Mouse (Mus musculus) left cerebral cortex, adult 8-10 months (tissue): ENCODE measurements at regions not wholly inside any gene's neighbourhood (a gene's known extent, or its start where the extent isn't known, plus 50 kb on each side); places are given as distances from the start of the nearest gene placed in this dataset.

Experiments used
- DNase-seq, 2 experiments: peaks; one replicate each; pipeline ENCODE4 v3.0.0; 2022; ENCODE audit warnings: low spot score in 2 of 2

- no peak for DNase-seq
Measured at GRCm38 (mm10) chr19:57541693-57542314, 69.0 kb upstream of the Atrnl1 start.

- peak in 1 of 2 experiments; percentile 48 for DNase-seq
Measured at GRCm38 (mm10) chr19:57542506-57542905, 68.3 kb upstream of the Atrnl1 start.

GRCm38 (mm10) chr19:57543681-57544214, 67.1 kb upstream of the Atrnl1 start:
- peak; percentile 42 to 79 for DNase-seq

DNA sequence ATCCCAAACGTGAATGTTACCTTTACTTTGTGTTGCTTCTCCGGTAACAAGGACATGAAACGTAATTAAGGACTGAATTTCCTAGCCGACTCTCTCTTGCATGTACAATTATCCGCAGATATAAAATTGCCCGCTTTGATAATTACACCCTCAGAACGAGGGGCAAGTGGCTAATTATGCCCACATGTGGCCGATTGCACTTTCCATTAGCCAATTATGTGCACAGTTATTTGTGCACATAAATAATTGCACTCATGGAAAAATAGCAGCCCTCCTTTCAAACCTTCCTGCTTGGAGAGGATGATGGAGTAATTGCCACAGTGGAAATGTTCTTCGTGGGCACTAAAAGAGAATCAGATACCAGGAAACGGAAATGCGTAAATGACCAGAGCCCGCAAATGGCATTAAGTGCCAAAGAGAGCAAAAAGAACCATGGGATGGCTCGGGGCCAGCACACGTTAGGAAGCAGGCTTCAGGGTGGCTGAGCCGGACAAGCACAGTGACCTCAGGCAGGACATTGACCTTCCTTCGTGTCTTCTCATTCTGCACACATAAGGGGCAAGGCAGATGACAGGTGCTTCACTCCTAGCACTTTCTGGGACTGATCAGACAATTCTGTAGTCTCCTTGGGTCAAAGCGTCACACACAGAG, 66.5 kb upstream of the Atrnl1 start:
- no peak for DNase-seq

GRCm38 (mm10) chr19:57545071-57545470, 65.8 kb upstream of the Atrnl1 start:
- no peak for DNase-seq

GRCm38 (mm10) chr19:57546039-57546438, 64.8 kb upstream of the Atrnl1 start:
- no peak for DNase-seq

DNA sequence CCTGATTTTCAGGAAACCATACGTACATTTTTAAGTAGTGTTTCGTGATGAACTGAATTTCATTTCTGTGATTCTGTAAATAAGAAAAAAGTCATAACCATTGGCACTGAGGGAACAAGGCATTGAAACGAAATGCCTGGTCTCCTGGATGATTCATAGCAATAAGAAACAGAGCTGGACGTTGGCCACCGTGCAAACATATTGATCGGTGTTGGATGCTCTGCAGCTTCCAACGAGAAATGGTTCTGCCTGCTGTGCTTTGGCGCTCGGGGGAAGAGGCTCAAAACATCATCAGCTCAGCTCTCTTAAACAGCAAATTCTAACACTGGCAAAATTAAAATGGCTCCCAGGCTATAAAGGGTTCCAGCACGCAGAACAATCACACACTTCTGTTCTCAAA, 64.3 kb upstream of the Atrnl1 start:
- DNase-seq, result peak in 1 of 2 experiments; percentile 35

- no peak for DNase-seq
Measured at GRCm38 (mm10) chr19:57548093-57548492, 62.7 kb upstream of the Atrnl1 start.

DNA sequence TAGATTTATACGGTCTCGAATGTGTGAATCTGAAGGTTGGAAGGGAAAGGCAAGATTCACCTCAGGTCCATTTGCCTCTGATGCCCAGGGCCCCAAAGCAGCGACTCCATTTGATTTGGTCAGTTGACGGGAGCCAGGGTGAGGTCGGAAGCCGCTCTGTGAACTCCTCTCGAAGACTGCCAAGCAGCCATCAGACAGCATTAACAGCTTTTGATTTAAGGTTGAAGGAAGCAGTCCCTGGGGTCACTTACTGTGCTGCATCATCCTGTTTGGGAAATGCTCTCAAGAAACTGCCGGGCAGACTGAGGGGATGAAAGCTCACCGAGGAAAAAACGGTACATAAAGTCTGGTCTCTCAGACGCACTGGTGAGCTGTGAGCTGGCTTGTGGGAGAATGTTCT, 62.2 kb upstream of the Atrnl1 start:
- DNase-seq, result no peak

GRCm38 (mm10) chr19:57552964-57553740, 57.7 kb upstream of the Atrnl1 start:
- DNase-seq, result no peak

- no peak for DNase-seq
Measured at GRCm38 (mm10) chr19:57554086-57554485, 56.7 kb upstream of the Atrnl1 start.

DNA sequence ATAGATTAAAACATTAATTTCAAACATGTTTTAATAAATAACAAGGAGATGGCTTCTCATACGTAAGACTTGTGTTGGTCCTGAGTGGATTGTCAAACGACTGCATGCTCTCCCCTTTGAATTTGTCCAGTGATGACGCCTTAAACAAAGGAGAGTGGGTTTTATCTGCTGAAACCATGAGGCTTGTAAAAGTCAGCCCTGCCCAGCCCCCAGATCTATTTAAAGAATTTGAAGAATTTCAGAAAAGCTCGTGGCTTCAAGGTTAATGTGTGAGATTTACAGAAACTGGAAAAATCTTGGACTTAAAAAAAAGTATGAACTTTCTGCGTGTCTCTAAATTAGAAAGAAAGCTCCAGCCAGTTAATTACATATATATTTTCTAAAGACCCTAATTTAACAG, 55.5 kb upstream of the Atrnl1 start:
- no peak for DNase-seq

DNA sequence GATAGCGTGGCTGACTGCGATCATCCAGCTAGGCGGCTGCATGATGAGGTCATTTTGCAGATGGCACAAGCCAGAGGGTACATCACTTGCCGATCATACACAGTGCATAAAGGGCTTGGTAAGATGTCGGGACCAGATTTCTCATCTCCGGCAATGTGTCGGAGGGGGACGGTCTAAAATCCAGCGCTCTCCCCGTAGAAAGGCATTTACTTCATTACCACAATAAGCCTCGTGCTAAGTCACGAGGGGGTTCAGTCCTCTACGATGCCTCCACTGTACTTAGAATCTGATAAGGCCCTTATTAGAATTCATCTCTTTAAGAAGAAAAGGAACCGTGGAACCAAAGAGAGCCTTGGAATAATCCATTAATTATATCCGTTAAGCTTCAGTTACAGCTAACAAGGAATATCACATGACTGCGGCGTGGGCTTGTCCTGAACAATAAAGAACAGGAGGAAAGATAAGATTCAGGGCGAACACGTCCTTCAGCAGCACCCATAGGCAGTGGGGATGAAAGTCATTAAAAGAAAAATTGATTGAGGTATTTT, 52.3 kb upstream of the Atrnl1 start:
- no peak for DNase-seq

DNA sequence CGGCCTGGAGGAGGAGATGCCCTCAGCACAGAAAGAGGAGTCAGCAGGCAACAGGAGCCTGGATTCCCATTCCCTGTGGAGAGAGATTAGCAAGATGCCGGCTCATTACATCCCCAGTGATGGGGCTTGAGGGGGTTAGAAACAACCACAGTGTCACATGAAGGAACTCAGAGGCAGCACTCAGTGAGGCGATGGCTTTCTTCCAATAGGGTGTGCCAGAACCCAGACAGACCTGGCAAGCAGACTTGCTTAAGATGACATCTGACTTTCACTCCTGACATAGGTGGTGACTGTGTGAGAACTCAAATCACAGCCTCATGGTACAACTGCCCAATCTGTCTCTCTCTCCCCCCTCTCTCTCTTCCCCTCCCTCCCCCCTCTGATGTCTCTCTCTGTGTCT, 50.1 kb upstream of the Atrnl1 start:
- DNase-seq, result no peak
